Mouse (Mus musculus): ENCODE measurements at regions not wholly inside any gene's neighbourhood (a gene's known extent, or its start where the extent isn't known, plus 50 kb on each side); places are given as distances from the start of the nearest gene placed in this dataset.
A peak's percentile ranks its signal among the peaks of the same experiment; 100 is the strongest.
"Not testable (repeated sequence)": the region's sequence is repeated elsewhere in the genome, so short reads cannot be mapped to it uniquely, and the experiment has no call there.

DNA sequence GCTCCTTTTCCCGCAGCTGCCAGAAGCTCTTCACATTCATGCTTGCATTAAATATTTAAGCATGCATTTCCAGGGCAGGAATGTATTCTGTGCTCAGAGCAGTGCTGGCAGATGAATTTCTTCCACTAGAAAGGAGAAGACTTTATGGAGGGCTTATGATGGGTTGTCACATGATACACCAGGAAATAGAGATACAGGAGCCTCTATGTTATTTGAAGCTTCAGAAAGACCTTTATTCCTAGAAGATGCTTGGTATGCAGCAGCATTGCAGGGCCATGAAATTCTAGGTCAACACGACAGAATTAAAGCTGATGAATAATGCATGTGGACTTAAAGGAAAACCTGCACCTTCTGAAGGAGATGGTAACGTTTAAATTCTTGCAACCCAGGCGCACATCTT, 212.1 kb downstream of the Adgrg6 start:
- DNase-seq (ENCODE audit: low spot score in 2 of 2): peak in 1 of 2 experiments; percentile 28

DNA sequence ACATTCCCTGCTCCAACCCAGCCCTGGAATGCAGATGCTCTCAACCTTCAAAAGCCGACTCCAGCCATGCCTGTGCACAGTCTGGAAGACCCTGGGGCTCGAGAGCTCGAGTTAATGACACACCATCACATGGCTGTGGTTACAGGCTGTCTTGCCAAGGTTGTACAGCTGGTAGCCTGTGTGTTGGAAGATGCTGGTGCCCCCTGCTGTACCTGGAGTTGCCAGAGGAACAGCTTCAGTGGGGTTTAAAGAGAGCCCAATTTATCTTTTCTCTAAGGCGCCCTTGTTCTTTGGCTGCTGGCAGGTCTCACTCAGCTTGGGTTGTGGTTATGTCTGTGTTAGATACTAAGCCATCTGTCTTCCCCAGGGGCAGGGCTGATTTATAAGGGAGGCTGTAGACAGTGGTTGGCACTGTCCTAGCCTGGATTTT, 212.8 kb downstream of the Adgrg6 start:
- DNase-seq (ENCODE audit: low spot score in 2 of 2): peak in 1 of 2 experiments; percentile 42

DNA sequence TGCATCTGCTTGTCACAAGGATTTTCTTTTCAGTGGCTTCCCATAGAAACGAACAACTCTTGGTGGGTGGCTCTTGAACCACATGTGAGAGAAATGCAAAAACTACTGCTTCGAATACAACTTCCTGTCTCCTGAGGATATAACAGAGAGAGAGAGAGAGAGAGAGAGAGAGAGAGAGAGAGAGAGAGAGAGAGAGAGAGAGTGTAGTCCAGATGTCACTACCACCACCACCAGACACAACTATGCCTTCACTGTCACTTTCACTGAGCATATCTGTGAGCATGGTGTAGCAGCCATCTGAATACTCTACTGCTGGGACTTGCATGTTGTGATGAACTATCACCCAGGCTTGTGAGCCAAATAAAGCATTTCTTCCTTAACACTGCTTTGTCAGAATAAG, 216.6 kb downstream of the Adgrg6 start:
- no peak for DNase-seq (ENCODE audit: low spot score in 2 of 2)

DNA sequence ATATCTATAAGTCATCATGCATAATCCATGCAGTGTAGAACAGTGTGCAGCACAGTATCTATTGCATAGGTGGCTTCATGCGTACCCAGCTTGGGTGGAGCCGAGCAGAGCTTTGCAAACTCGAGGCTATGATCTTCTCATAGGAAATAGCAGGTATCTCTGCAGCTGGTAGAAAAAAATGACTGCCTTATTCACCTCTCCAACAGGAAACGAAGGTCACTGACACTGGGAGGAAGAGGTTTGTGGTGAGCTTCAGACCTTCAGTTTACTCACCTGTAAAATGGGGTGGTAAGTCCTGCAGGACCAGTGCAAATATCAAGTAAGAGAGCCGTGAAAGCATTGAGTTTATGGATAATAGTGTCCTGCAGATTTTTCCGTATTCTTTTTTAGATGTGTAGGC, 219.2 kb downstream of the Adgrg6 start:
- no peak for DNase-seq (ENCODE audit: low spot score in 2 of 2)

DNA sequence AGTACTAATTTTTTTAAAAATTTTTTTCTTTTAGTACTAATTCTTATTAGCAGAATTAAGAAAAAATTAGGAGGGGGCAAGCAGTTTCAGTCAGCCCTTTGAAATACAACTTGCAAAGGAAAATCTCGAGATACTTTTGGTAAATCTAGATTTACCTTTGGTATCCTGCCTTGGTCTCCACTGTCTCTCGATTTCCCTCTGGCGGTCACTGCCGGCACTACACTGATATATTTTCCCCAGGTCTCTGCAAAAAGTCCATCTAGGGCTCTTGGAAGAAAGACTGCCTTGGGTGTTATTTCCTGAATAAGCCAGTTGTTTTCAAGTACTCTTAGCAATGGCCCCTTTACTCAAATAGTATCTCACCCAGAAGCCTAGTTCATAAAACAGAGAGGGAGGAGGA, 224.0 kb downstream of the Adgrg6 start:
- peak in 1 of 2 experiments; percentile 94 for DNase-seq (ENCODE audit: low spot score in 2 of 2)

DNA sequence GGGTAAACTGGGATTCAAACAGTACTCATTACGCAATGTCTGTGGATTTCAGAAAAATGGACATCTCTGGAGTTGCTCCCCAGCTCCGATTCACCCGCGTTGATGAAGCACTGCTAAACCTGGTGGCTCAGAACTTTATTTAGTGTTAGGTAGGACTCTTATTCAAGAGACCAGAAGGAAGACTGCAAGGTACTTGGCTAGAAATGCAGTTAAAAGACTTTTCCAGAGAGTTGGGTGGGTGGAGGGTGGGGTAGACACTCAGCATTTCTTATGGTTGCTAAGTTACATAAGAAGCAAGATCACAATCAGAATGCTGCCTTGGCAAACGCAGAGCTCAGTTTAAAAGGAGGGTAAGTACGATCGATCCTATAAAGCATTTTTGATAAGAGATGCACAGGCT, 230.2 kb downstream of the Adgrg6 start:
- DNase-seq (ENCODE audit: low spot score in 2 of 2): peak in 1 of 2 experiments; percentile 48

DNA sequence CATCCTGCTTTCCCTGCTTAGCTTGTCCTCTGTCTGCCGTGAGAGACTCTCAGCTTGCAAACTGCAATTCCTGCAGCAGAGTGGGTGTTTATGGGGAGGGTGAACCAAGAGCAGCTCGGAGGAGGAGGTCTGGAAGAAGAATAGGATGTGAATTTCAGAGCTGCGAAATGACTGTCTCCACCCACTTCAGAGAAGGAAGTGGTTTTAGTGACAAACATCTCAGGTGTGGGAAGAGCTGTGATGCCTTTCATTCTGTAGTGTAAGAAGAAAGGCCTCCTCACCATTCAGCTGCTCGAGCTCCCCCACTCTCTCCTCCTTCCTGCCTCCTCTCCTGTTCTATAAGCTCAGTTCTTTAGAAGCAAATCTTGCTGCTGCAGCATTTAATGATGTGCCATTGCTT, 230.9 kb downstream of the Adgrg6 start:
- peak; percentile 72 to 79 for DNase-seq (ENCODE audit: low spot score in 2 of 2)

DNA sequence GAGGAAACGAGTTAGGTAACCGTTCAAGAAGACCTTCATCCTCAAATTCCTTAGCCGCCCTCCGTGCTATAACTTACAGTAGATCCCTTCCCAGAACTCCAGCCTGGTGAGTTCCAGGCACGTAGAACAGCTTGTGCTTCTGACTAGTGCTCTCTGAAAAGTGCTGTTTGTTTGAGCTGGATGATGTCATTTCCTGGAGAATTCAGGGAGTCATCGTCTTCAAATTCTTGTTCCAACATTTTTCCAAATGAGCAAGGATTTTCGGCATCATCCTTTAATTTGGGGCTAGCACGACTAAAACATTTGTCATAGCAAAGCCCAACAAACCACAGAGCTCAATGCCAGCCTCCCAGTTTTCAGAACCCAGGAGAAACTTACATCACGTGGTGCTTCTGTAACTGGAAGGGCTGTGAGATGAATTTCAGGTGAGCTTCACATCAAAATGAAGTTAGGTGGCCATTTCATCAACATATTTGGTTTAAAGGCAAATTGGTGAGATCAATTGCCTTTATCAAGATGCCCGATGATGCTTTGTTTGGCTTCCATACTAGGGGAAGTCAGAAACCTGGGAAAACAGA, 231.4 kb downstream of the Adgrg6 start:
- DNase-seq (ENCODE audit: low spot score in 2 of 2): no peak

DNA sequence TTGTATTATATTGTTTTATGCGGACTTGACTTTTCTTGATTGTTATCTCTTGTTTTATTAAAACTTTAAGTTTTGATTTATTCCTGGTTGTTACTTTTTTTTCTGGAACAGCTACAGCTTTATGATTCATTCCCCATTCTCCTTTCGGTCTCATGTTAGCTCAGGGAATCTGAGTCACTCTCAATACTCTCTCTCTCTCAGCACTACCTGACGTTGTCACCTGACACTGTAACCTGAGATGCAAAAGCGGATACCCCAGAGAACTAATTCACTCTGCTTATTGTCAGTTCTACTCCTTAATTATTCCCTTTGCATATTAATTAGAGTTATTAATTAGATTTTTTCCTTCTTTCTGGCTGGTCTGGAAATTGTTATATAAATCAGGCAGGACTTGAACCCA, 232.5 kb downstream of the Adgrg6 start:
- no peak for DNase-seq (ENCODE audit: low spot score in 2 of 2)

DNA sequence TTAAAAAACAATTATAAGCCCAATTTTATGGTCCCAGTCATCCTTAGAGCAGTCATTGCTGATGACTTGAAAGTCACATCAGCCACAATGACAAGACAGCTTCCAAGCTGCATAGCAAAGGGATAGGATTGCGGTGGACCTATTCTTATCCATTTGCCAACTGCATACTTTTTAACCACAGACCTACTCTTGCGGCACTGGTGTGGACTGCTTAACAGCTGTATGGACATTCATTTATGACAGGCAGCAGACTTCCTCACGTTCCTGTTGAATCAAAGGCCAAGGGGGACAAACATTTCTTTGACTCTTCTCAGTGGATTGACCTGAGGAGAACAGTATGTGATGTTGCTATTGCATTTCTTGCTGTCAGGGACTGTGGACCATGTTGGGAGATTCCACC, 233.5 kb downstream of the Adgrg6 start:
- DNase-seq (ENCODE audit: low spot score in 2 of 2): no peak

DNA sequence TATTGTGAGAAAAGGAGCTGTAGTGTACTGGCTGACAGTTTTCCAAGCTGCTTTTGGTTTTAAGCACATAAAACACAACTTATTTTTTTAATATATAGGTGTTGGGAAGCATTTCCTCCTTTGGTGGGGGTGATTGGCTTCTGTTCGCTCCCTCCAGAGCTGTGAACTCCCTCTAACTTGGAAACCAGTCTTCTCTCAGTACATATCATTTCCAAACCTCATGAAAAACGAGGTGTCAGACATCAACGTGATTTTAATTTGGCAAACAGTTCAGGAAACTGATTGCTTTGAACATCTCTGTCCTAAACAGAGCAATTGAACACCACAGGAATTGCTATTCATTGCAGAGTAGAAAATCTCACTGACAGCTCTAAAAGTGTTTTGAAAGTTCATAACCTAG, 238.6 kb downstream of the Adgrg6 start:
- no peak for DNase-seq (ENCODE audit: low spot score in 2 of 2)

DNA sequence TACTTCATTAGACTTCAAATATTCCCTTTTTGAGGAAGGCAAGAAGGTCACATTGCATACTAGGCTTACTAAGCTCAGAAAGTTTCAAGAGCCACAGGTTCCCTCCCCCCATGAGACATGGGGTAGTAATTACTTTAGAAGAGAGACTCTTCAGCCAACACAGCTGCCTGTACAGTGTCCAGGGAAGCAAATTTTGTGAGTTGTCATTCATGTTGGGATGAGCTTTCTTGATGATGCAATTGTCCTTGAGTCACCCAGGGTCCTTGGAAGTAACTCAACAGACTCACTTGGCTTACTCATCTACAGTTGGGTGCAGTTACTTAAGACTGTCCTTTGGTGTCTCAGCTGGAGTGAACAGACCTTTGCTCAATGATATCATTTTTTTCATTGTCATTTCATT, 242.0 kb downstream of the Adgrg6 start:
- no peak for DNase-seq (ENCODE audit: low spot score in 2 of 2)

DNA sequence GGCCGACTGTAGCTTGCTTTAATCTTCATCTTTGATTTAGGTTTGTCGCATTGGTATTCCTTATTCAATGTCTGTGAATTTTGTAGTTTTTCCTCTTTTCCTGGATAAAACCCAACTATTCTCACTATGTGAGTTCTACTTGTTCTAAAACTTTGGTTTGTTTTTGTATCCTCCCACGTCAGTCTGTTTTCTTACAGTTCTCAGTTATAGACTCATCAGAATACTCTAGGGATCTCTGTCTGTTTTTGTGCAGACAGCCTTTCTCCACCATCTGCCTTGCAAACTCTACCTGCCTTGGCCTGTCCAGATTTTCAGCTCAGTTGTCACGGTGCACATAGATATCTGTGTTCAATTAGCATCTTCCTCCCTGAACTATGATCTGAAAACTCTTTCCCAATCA, 249.3 kb downstream of the Adgrg6 start:
- DNase-seq (ENCODE audit: low spot score in 2 of 2): no peak

DNA sequence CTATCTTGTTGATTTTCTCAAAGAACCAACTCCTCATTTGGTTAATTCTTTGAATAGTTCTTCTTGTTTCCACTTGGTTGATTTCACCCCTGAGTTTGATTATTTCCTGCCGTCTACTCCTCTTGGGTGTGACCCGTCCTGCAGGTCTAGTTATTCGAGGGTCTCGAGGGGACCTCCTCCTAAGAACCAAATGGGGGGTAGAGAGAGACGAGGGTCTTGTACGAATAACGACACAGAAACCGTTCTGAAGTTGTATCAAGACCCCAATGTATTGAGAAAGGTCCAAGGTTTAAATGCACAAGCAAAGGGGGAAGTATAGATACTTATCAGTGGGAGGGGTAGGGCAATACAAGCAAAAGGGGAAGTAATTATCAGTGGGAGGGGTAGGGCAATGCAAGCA, 252.8 kb downstream of the Adgrg6 start:
- not testable (repeated sequence) for DNase-seq (ENCODE audit: low spot score in 2 of 2)

DNA sequence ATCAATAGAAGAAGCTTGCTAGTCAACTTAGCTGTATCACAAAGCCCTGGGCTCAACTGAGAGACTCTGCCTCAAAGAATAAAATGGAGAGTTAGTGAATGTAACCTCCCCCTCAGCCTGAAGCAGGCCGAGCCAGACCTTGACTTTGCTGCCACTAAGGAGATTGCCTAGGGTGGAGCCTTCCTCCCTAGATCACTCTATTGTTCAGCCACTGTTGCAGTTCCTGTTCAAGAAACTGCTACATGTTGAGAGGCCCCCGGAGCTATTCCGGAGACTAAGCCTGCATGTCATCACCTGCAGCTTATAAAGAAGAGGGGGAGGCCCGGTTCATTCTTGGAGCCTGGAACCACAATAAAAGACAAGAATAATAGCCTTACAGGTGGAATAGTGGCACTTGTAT, 257.9 kb downstream of the Adgrg6 start:
- no peak for DNase-seq (ENCODE audit: low spot score in 2 of 2)

DNA sequence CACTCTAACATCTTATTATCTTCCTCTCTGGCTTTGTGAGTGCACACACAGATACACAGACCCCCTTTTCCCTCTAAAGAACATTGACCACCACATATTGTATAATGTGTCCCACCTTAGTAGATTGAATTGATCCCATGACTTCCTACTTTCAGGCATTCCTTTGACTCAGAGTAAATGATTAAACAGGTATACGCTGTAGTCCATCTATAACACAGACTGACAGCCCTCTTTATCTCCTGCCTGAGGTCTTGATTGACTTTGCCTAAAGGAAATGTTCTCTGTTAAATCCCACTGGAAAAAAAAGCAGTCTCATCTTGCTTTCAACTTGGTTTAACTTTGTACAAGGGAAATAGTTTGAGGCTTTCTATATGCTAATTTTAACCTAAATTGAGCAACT, 268.8 kb downstream of the Adgrg6 start:
- no peak for DNase-seq (ENCODE audit: low spot score in 2 of 2)

DNA sequence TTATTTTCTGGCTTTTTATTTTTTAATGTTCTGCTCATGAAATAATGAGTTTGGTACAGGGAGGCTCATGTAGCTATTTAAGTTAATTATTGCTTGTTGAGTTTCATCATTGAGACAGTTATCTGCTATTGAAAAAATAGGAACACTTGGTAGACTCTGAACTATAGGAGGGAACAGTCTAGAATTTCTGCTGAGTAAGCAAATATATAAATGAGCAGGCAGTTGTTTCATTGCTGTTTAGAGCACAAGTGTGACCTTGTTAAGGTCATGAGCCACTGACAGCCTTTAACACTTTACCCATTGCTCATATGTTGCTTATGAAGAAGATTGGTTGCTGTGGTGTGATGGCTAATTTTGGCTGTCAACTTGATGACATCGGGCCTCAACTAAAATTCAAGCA, 270.0 kb downstream of the Adgrg6 start:
- DNase-seq (ENCODE audit: low spot score in 2 of 2): no peak

DNA sequence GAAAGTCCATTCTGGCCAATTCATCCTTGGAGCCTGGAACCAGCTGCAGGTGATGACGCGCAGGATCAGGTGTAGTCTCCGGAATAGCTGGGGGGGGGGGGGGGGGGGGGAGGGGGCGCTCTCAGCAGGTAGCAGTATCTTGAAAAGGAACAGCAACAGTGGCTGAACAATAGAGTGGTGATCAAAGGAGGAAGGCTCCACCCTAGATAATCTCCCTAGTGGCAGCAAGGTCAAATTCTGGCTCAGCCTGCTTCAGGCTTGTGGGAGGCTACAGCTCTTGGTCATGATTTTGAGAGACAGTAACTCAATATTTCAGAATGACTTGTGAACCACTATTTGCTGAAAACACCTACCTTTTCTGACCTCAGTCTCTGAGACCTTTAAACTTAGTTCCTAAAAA, 275.5 kb downstream of the Adgrg6 start:
- DNase-seq (ENCODE audit: low spot score in 2 of 2): no peak

DNA sequence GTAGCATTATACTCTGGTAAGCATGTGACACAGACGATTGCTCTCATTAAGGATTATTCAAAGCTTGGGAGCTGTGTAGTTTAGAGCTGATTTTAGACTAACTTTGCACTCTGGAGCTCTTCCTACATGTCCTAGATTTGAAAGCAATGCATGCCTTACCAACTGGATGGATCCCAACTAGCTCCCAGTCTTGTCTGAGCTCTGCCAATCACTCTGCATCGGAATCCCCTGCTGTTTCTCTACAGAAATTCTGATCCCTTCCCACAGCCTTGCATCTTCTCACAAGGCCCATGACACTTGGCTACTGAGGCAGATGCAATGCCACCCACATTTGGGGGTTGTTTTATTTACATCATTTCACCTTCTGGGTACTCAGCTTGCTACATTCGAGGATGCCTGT, 277.8 kb downstream of the Adgrg6 start:
- DNase-seq (ENCODE audit: low spot score in 2 of 2): peak in 1 of 2 experiments; percentile 11

DNA sequence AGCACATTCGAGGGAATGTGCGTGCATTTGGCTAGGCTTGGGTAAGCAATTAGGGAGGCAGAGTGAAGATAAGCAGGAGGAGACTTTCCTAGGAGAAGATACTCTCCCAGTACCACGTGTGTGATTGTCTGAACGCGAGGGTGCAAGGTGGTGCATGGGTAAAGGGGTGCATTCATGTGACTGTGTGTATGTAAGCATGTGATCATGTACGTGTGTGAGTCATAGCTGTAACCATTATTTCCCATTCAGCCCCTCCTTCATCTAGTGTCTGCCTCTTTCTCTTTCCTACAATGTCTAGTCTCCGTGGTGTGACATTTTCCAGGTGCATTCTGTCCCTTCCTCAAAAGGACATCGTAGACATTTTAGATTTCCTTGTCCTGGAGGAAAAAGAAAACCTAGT, 273.8 kb downstream of the Hivep2 start:
- DNase-seq (ENCODE audit: low spot score in 2 of 2): no peak

DNA sequence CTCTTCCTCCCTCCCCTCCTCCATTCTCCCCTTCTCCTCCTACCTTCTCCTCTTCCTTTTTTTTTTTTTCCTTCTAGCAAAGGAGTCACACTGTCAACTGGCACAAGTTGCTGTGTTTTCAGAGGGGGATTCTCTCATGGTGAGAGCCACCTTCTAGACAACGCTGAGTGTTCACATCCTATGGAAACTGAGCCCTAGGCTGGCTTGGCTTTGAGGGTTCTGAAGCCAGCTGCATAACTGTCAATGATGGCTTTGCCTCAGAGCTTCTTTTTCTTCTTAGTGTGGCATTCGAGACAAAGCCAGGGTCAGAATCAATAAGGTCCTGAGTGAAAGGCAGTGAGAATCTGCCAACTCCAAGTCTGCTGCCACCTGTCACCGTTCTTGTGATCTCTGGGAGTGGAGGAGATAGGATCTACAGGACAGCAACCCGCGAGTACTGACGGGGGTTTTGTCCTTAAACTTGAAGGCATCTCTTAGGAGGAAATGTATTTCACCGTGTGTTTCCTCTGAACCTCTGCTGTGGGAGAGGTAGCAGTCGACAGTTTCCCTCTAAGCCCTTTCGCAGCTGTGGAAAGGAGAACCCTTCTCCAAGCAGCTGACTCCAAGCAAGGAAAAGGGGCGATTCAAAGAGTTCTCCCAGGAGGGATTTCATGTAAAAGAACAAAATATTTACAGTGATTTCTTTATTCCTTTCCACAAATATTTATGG, 269.2 kb downstream of the Hivep2 start:
- no peak for DNase-seq (ENCODE audit: low spot score in 2 of 2)

DNA sequence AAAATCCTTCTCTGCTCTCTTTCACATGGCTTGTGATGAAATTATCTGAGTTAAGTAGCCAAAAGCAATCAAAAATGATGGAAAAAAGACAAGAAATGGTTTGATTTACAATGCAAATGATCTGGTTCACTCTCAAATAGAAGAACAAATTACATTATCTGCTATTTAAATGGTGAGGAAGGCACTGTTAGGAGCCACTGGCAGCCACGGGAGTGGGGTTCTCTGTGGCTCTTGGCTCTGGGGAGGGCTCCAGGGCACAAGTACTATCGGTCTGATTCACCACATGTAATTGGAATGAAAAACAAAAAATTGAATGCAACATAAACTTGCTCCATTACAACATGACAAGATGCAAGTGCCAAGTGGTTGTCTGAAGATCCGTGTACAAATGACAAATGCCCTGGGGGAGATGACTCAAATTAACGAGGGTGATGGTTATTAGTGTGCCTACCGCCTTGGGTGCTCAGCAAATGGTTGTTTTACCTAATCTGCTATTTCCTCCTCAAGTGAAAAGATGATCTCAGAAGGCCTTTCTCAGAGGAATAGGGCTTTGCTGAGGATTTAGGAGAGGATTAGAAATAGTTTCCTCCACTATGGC, 268.2 kb downstream of the Hivep2 start:
- no peak for DNase-seq (ENCODE audit: low spot score in 2 of 2)

DNA sequence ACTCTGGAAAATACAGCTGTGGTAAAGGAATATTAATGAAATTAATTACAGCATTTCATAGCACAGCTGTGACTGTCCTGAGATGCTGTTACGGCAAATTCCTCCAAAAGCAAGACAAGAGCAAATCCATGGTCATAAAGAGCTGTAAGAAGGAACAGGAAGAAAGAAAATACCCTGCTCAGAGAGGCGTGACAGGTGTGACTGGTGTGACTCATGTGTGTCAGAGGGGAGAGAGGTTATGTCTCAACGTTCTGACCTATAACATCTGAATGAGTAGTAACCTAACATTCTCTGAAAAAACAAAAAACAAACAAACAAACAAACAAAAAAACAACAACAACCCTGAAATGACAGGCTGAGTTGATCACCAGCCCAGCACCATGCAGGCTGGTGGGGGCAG, 267.5 kb downstream of the Hivep2 start:
- no peak for DNase-seq (ENCODE audit: low spot score in 2 of 2)
